Mouse (Mus musculus) adipocyte (in vitro differentiated cells): ENCODE results near the gene Cdpf1.

Experiments used
- DNase-seq: peaks from one replicate; pipeline ENCODE4 v3.0.0-alpha.2; 2016; ENCODE audit warnings: low spot score

Cdpf1 gene

DNA sequence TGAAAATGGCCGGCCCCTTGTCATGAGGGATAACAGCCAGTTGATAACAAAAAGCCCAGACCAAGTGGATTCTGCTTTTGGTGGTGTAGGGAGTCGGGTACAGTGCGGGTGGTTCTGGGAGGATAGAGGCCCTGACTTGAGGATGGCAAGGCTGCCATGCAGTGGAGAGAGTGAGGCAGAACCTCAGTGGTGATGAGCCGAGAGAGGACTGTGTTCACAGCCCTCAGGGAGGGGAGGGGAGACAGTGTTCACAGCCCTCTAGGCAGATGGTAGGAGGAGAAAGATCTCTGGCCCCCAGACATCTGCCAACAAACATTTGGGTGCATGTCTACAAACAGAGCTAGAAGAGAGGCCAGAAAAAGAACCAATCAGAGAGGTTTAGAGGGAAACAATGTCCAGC is 48.7 kb downstream of the Cdpf1 start:
- no peak for DNase-seq

- no peak for DNase-seq
These were observed 53.7 kb downstream of the Cdpf1 start for GRCm38 (mm10) chr15:85757768-85758167.
